Mouse (Mus musculus) heart, embryonic 14.5 days (tissue): ENCODE data around the gene Pkig. TPM values are rescaled to one million over a fixed set of nuclear protein-coding genes. Genes with fewer than 3 reads are reported as not detected.

ENCODE experiments used
- ATAC-seq: fragments of 200-750 bp; cut with Nextera tagmentation; 2 replicates; pipeline ENCODE4 v1.8.0; 2017; ENCODE audit warnings: low read depth, moderate TSS enrichment; ENCODE audit not compliant: insufficient number of reproducible peaks, insufficient read depth, low FRiP score
- H3K27ac ChIP-seq, 2 experiments: fragments of 200-500 bp in 1 of 2; fragments of 300-500 bp in 1 of 2; sonication (generic) in 1 of 2; replicated peaks in 1 of 2; 2 replicates each; pipeline ENCODE4 v1.5.1; 2012 to 2014; ENCODE audit warnings: low read depth in 2 of 2, low read length in 2 of 2, control low read depth in 1 of 2, mild to moderate bottlenecking in 1 of 2, mixed read lengths in 1 of 2; ENCODE audit not compliant: control insufficient read depth in 1 of 2, insufficient read depth in 1 of 2
- H3K27me3 ChIP-seq: fragments of 300-500 bp; sonication (generic); 2 replicates; pipeline ENCODE4 v1.6.1; 2014; ENCODE audit warnings: mild to moderate bottlenecking, low read length, control low read depth; ENCODE audit not compliant: control insufficient read depth, insufficient read depth
- H3K36me3 ChIP-seq: fragments of 300-500 bp; sonication (generic); 2 replicates; pipeline ENCODE4 v1.6.1; 2014; ENCODE audit warnings: mild to moderate bottlenecking, control low read depth, low read length, mixed read lengths; ENCODE audit not compliant: control insufficient read depth, insufficient read depth
- H3K4me1 ChIP-seq, 2 experiments: fragments of 200-500 bp in 1 of 2; fragments of 300-500 bp in 1 of 2; sonication (generic) in 1 of 2; 2 replicates each; pipeline ENCODE4 v1.6.1; 2012 to 2014; ENCODE audit warnings: low read length in 2 of 2, control low read depth in 1 of 2, mixed read lengths in 1 of 2; ENCODE audit not compliant: control insufficient read depth in 2 of 2, insufficient read depth in 2 of 2
- H3K4me2 ChIP-seq: fragments of 300-500 bp; sonication (generic); 2 replicates; pipeline ENCODE4 v1.6.1; 2014; ENCODE audit warnings: mild to moderate bottlenecking, low read length
- H3K4me3 ChIP-seq, 2 experiments: fragments of 200-500 bp in 1 of 2; fragments of 300-500 bp in 1 of 2; sonication (generic) in 1 of 2; 2 replicates each; pipeline ENCODE4 v1.5.1; 2012 to 2014; ENCODE audit warnings: low read length in 2 of 2, mild to moderate bottlenecking in 2 of 2, control low read depth in 1 of 2, low read depth in 1 of 2, moderate library complexity in 1 of 2; ENCODE audit not compliant: control insufficient read depth in 1 of 2, insufficient read depth in 1 of 2
- H3K9ac ChIP-seq: fragments of 300-500 bp; sonication (generic); 2 replicates; pipeline ENCODE4 v1.6.1; 2014; ENCODE audit warnings: mild to moderate bottlenecking, low read length
- H3K9me3 ChIP-seq: fragments of 300-500 bp; sonication (generic); 2 replicates; pipeline ENCODE4 v1.6.1; 2016; ENCODE audit warnings: low read length, control low read depth; ENCODE audit not compliant: control insufficient read depth
- WGBS: fragments of 180-500 bp; shearing (Covaris S2); extraction: QIAGEN DNeasy Blood & Tissue Kit; methylation state at CpG from one replicate; pipeline ENCODE4 v1.1.7; 2014; 5-methylcytosine and 5-hydroxymethylcytosine counted together
- polyA plus RNA-seq: library from polyadenylated mRNA; unstranded; fragments of >200 nt; fragmentation: Nextera tagmentation; extraction: Ambion mirVana; gene quantifications from 2 replicates; pipeline ENCODE4 v1.2.1, GENCODE M21; 2014

The Pkig gene
- polyA plus RNA-seq, 1 experiment from 2014 or later, result 324 TPM

DNA sequence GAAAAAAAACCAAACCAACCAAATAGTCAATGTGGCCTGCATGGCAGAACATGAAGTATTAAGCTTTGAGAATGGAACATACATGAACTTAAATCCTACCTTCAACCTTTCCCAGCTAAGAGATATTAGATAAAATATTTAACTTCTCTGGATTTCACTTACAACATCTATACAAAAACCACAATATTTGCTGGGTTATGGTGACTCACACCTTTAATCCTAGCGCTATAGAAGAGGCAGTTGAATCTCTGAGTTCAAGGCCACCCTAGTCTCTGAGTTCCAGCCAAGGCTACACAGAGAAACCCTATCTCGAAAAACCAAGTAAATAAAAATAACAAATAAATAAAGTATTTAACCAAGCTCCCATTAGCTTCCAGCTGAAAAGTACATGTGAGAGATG, 22.1 kb upstream of the Pkig start:
- no peak overlapping the region for H3K4me2 ChIP-seq
- H3K36me3 ChIP-seq, result peaks cover 75% of the 10 kb centered on the region
- H3K4me3 ChIP-seq, result no peak overlapping the region
- H3K9ac ChIP-seq, result no peak overlapping the region
- H3K9me3 ChIP-seq, result no peaks in the 10 kb centered on the region
- WGBS, result 97% methylated on average over 2 of the region's 2 CpGs
- no peak for ATAC-seq
- H3K27me3 ChIP-seq, result no peaks in the 10 kb centered on the region
- peaks cover 12 to 38% of the 10 kb centered on the region in 2 experiments for H3K4me1 ChIP-seq
- no peak overlapping the region for H3K27ac ChIP-seq

- WGBS, result under 1% methylated on average over 5 of the region's 5 CpGs
- Histone ChIP-seq H3K27ac (peak overlapping the region; percentile 78 to 84), H3K9ac (peak overlapping the region; percentile 62), H3K4me1 (peaks cover 12 to 51% of the 10 kb centered on the region in 2 experiments), H3K9me3 (no peaks in the 10 kb centered on the region), H3K4me2 (peak overlapping the region; percentile 53), H3K4me3 (no peak overlapping the region), H3K27me3 (no peaks in the 10 kb centered on the region), H3K36me3 (peaks cover 63% of the 10 kb centered on the region)
- ATAC-seq, result 0 out of 2 replicates have a peak, but pooled peaks have one; percentile 42
Measured at GRCm38 (mm10) chr2:163637655-163638266, 20.4 kb upstream of the Pkig start.

- H3K9ac ChIP-seq, result no peak overlapping the region
- H3K36me3 ChIP-seq, result peaks cover 38% of the 10 kb centered on the region
- no peak for ATAC-seq
- H3K27me3 ChIP-seq, result no peaks in the 10 kb centered on the region
- WGBS, result 77% methylated on average over 3 of the region's 3 CpGs
- H3K4me1 ChIP-seq, result peaks cover 15 to 66% of the 10 kb centered on the region in 2 experiments
- no peak overlapping the region for H3K4me3 ChIP-seq
- peak overlapping the region in 1 of 2 experiments; percentile 26; a peak in 1 of 4 replicates for H3K27ac ChIP-seq
- H3K9me3 ChIP-seq, result no peaks in the 10 kb centered on the region
- H3K4me2 ChIP-seq, result peak overlapping the region; percentile 23; the same call in 1 of the 2 replicates
Measured at GRCm38 (mm10) chr2:163640493-163640892, 17.7 kb upstream of the Pkig start.

- Histone ChIP-seq H3K4me3 (no peak overlapping the region), H3K4me1 (peaks cover 18 to 73% of the 10 kb centered on the region in 2 experiments), H3K9ac (peak overlapping the region; percentile 31; the same call in 1 of the 2 replicates)
Measured at GRCm38 (mm10) chr2:163641681-163642080, 16.5 kb upstream of the Pkig start.

DNA sequence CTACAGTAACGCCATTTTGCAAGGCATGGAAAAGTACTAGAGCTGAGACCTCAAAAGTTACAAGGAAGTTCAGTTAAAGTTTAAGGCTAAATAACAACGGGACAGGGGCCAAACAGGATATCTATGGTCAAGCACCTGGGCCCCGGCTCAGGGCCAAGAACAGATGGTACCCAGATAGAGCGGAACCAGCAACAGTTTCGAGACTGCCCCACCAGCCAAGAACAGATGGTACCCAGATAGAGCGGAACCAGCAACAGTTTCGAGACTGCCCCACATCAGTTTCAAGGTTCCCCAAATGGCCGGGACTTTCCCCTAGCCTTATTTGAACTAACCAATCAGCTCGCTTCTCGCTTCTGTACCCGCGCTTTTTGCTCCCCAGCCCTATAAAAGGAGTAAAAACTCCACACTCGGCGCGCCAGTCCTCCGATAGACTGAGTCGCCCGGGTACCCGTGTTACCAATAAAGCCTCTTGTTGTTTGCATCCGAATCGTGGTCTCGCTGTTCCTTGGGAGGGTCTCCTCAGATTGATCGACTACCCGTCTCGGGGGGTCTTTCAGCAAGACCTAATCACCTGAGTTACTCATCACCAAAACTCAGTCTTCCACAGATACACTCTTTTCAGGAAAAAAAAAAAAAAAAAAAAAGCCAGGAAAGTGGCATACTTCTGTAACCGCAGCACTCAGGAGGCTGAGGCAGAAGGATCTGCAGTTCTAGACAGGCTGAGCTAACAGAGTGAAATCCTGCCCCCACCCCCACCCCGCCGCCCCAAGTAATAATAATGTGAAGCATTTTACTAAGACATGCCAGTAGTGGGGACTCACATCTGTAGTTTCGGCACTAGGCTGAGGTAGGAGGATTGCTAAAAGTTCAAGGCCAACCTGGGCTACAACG, 15.3 kb upstream of the Pkig start:
- 80% methylated on average over 30 of the region's 30 CpGs for WGBS
- Histone ChIP-seq H3K36me3 (peaks cover 19% of the 10 kb centered on the region; the same call in 1 of the 2 replicates), H3K27ac (peak overlapping the region; percentile 16 to 100; a peak in 3 of 4 replicates), H3K27me3 (no peaks in the 10 kb centered on the region), H3K4me2 (peak overlapping the region; percentile 72), H3K9me3 (no peaks in the 10 kb centered on the region), H3K4me3 (peak overlapping the region; percentile 12 to 97), H3K9ac (peak overlapping the region; percentile 93), H3K4me1 (peaks cover 11 to 64% of the 10 kb centered on the region in 2 experiments)
- no peak for ATAC-seq

More at GRCm38 (mm10) chr2:163641681-163642080, 16.5 kb upstream of the Pkig start:
- H3K27me3 ChIP-seq, result no peaks in the 10 kb centered on the region
- no peaks in the 10 kb centered on the region for H3K9me3 ChIP-seq
- 54% methylated on average over 3 of the region's 3 CpGs for WGBS
- H3K27ac ChIP-seq, result peak overlapping the region; percentile 1 to 79; a peak in 2 of 4 replicates
- peaks cover 27% of the 10 kb centered on the region for H3K36me3 ChIP-seq
- peak overlapping the region; percentile 72 for H3K4me2 ChIP-seq
- ATAC-seq, result no peak

- Histone ChIP-seq H3K9me3 (no peaks in the 10 kb centered on the region), H3K4me2 (peak overlapping the region; percentile 72), H3K36me3 (peaks cover 16% of the 10 kb centered on the region; the same call in 1 of the 2 replicates), H3K4me1 (peaks cover 8 to 58% of the 10 kb centered on the region in 2 experiments), H3K4me3 (peak overlapping the region; percentile 36 to 97; a peak in 3 of 4 replicates), H3K27ac (peak overlapping the region; percentile 63 to 100), H3K9ac (peak overlapping the region; percentile 93), H3K27me3 (no peaks in the 10 kb centered on the region)
- no peak for ATAC-seq
- 36% methylated on average over 2 of the region's 2 CpGs for WGBS
Measured at GRCm38 (mm10) chr2:163643576-163643971, 14.6 kb upstream of the Pkig start.

GRCm38 (mm10) chr2:163644047-163644446, 14.1 kb upstream of the Pkig start:
- H3K4me3 ChIP-seq, result peak overlapping the region; percentile 92 to 97
- H3K9me3 ChIP-seq, result no peaks in the 10 kb centered on the region
- peak overlapping the region; percentile 98 to 100 for H3K27ac ChIP-seq
- ATAC-seq, result no peak
- peaks cover 7 to 53% of the 10 kb centered on the region in 2 experiments for H3K4me1 ChIP-seq
- peak overlapping the region; percentile 72 for H3K4me2 ChIP-seq
- H3K36me3 ChIP-seq, result peaks cover 14% of the 10 kb centered on the region; the same call in 1 of the 2 replicates
- peak overlapping the region; percentile 93 for H3K9ac ChIP-seq
- 7% methylated on average over 4 of the region's 4 CpGs for WGBS
- H3K27me3 ChIP-seq, result no peaks in the 10 kb centered on the region
